Mouse (Mus musculus): Measurements from ENCODE around the gene Zcchc7.

The Zcchc7 gene

DNA sequence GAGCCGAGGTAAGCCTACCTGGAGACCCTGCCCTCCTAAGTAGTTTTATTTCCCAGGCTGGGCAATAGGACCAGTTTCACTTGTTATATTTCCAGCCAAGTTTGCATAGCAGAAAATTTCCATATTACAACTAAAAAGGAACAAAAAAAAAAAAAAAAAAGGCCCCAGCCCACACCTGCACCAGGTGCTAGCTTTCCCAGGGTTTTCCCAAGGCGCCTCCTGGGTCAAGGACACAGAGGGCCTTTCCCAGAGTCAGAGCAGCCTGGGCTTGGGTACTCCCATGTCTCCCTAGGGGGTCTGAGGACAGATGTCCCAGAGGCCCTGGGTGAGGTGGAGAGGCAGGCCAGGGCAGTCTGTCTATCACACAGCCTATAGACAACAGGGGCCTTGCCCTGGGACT is 209.5 kb downstream of the Zcchc7 start:
- DNase-seq (ENCODE audit: low spot score in 2 of 2): no peak

DNA sequence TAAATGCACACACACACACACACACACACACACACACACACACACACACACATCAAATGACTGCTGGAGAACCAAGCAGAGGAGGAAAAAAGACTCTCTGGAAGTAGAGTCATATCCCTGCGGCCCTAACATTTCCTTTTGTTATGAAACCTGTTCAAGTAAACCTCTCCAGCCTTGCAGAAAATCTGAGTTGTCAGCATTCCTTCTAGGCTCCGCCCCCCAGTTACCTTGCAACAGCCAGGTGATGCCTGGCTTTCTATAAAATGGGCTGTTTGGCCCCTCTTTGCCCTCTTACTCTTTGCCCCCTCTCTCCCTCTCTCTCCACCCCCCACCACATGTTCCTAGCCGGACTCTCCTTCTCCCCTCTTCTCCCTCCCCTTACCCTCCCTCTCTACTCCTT is 210.1 kb downstream of the Zcchc7 start:
- DNase-seq (ENCODE audit: low spot score in 2 of 2): no peak

DNA sequence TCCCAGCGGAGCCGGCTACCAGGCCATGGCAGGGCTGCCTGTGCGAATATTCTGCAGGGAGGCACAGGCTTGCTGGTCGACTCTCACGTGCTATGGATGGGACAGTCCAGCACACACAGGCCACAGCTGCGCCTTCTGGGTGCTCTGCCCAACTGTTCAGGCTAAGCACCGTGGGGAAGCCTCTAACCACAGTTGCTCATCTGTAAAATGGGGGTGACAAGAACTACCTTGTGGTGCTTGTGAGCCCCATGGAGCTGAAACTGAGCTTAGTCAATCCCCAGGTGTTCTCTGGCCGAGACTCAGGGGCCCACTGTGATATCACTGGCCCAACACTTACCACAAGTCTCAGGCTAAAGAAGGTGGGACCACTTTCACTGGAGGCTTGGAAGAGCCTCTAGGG is 211.7 kb downstream of the Zcchc7 start:
- no peak for DNase-seq (ENCODE audit: low spot score in 2 of 2)

DNA sequence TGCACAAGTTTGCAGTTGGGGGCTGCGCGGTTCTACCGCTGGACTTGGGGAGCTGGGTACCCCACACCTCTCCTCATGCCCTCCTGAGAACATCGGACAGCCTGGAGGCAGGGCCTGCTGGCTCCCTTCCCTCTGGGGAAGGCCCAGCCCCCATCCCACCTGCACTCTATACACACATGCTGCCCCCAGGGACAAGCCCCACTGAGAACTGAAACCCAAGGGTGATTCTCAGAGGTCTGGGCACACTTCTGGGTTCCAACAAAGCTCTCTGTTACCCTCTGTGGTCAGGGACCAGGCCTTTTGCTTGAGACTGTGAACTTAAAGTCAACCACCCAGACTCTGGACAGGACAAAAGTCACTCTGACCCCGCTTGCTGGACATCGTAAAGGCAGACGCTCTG is 214.4 kb downstream of the Zcchc7 start:
- no peak for DNase-seq (ENCODE audit: low spot score in 2 of 2)

DNA sequence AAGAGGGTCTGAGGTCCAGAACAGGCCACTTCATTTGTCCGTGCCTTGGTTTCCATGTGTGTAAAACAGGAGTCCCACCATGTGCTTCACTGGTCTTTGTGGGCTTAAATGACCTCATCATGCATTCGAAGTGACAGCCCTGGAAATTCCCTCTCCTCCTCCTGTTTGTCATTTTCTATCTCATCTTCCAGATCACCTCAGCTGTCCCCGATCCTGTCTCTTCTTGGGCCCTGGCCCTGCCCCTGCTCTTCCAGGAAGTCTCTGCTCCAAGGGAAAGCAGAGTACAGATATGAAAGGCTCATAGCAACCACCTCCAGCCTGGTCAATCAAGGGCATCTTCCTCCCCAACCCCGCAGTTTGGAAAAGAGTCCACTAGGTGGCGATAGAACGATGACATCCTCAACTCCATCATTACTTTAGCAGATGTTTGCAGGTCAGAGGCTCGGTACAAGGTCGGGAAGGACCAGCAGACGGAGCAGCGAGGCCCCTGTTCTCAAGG is 215.0 kb downstream of the Zcchc7 start:
- DNase-seq (ENCODE audit: low spot score in 2 of 2): peak in 1 of 2 experiments; percentile 25

DNA sequence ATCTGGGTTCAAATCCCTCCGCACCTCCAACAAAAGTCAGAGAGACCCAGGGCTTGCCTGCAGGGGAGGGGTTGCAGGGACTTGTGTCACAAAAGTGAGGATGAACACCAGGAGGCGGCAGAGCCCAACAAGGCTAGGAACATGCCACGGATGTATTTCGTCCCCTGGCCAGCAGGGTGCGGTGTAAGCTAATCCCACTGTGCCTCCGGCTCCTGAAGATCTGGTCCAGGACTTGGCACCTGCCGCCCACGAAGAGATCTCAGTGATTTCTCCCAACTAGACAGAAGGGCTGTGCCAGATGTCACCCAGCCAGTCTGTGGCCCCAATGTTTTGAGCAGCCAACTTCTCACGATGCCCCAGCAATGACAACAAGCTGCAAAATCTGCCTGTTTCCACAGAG is 217.8 kb downstream of the Zcchc7 start:
- peak; percentile 82 to 86 for DNase-seq (ENCODE audit: low spot score in 2 of 2)

DNA sequence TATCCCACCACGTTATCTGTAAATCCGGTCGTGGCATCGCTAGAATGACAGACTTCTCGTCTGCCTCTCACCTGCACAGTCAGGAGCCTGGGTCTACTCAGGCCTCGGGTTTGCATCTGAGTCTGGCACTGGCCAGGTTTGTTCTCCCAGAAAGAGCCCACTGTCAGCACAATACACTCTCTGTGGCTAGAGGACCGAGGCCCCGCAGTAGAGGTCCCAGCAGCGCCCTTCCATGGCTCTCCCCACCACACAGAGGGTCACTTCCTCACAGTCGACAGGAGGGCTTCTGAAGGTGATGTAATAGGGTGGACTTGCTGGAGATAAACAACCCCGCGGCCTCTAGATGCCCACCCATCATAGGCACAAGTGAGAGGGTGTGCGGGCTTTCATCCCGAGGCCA is 218.2 kb downstream of the Zcchc7 start:
- DNase-seq (ENCODE audit: low spot score in 2 of 2): no peak

DNA sequence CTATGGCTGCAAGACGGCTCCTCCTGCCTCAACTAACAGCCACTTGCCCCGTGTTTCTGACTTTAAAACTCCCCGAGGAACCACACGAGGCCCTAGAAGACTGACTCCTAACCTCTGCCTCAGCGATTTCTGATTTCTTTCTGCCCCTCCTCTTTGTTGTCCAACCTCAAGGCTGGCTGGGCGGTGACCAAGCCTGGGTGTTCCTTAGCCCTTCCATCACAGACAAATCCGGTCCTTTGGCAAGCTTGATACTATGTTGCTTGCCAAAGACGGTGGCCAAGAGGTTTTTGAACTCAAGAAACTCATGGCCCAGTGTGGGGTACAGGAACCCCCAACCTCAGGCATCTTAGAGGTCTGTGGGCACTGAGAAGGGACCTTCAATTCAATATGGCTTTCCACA is 218.7 kb downstream of the Zcchc7 start:
- no peak for DNase-seq (ENCODE audit: low spot score in 2 of 2)

DNA sequence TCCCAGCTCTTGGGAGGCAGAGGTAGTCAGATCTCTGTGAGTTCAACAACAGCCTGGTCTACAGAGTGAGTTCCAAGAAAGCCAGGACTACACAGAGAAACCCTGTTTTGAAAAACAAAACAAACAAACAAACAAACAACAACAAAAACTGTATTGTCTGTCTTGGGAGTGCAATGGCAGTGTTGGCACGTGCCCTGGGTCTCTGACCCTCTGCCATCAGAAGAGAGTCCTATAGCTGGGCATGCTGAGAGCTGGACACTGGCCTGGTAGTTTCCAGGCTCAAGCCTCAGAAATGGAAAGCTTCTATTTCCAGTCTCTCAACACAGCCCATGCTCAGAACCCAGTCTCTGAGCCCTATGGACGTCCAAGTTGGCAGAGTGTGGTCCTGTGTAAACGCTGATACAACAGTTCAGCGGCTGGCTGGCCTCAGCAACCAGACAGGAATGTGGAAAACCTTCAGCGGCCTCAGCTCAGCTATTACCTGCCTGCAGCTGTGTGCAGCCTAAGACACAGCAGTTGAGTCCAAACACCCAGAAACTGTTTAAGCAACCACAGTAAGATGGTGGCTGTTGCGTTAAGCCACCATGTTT is 220.4 kb downstream of the Zcchc7 start:
- DNase-seq (ENCODE audit: low spot score in 2 of 2): no peak

DNA sequence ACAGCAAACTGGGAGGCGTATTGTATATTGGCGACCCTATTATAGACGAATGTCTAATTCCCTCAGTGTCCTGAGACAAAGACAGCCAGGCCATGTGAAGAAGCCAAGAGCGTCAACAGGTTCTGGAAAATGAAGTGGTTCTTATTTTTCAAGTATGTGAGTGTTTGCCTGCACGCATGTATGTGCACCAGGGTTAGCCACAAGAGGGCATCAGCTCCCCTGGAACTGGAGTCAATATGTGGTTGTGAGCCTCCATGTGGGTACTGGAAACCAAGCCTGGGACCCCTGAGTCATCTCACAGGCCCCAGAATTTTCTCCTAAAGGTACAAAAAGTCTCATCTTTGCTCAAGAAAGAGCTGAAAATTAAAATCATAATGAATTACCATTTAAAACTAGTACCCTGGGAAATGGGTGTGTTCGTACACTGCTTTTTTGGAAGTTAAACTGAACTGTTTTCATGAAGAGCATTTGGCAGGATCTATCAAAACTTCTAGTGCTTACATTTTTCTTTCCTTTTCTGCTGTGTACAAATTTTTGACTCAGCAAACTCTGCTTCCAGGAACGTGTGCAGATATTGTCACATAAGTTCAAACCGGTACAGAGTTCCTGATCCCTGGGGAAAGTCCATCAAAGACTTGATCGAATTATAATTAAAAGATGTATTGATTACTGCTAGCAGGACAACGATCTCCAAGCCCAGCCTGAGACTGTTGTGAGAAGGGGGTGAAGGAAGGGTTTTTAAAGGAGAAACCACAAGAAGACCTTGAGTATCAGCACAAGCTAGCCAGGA is 221.4 kb downstream of the Zcchc7 start:
- no peak for DNase-seq (ENCODE audit: low spot score in 2 of 2)

DNA sequence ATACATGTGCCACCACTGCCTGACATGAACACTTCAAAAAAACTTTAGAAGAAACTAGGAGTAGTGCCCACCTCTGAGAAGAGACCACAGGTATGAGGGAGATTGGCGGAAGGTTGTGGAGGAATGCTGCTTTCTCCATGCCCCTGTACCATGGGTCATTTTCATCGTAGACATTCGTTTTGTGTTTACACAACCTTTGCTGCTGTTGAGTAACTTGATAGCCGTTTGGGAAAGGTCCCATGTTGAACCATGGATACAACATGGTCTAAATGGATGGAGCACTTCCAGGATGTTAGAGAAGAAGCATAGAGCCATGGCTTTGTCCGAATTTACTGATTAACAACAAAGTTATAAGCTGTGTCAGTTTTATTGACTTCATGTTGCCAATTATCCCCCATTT is 222.5 kb downstream of the Zcchc7 start:
- no peak for DNase-seq (ENCODE audit: low spot score in 2 of 2)

DNA sequence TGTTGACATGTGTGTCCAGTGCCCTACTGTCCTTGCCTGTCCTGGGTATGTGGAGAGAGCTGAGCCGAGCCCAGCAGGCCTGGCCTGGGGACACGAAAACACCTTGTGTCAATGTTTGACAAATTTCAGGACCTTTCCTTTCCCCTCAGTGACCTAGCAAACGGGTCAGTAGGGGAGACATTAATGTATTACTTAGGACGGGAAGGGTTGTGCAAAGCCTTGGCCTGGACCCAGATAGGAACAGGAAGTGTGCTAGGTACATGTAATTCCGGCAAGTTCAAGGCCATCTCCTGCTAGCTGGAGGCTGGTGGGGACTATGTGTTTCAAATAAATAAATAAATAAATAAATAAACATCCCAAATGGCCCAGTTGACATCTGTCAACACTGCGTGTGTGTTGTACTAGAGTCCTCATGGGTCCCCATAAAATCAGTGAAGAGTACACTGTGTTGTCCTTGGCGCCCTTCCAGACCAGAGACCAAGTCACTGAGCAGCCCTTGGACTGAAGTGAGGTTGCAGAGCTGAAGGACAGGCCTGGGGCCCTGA is 224.2 kb downstream of the Zcchc7 start:
- no peak for DNase-seq (ENCODE audit: low spot score in 2 of 2)

DNA sequence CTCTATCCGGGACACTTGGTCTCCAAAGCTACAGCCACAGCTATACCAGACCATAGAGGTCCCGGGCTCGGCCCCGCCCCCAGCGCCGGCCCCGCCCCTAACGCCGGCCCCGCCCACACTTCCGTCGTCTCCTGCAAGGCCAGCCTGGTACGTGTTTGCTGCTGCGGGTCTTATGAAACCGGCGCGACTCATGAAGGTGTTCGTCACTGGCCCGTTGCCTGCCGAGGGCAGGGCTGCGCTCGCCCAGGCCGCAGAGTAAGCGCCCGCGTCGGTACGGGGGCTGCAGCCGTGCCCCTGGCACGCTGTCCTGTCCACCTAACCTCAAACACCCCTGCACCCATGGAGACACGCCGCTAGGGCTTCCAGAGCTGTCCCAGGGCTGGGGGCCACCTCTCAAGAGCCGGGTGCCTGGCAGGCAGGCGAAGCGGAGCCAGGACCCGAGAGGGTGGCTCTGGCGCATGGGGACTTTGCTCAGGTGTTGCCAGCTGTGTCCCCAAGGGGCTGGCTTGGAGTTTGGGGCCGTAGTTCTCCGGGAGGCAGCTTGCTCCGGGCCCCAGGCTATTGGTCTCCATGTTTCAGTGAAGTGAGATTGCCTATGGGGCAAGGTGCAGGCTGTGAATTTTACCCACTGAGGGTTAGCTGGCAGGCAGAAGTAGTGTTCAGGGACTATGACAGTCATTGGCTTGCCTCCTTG is 225.8 kb downstream of the Zcchc7 start, which contains the start of gene Grhpr:
Gene Grhpr (plus strand): TSS at position 116 of the 694 bp plus-strand sequence.
- DNase-seq (ENCODE audit: low spot score in 2 of 2): peak; percentile 28 to 37
